Mouse (Mus musculus) megakaryocyte, embryonic 14.5 days (primary cell): ENCODE data around the gene Inpp5e. TPM values are rescaled to one million over a fixed set of nuclear protein-coding genes. Genes with fewer than 3 reads are reported as not detected.
A peak's percentile ranks its signal among the peaks of the same experiment; 100 is the strongest.

Experiments
- H3K27me3 ChIP-seq: replicated peaks from 2 replicates; pipeline ENCODE3; 2012; ENCODE audit warnings: inconsistent platforms
- H3K36me3 ChIP-seq: replicated peaks from 2 replicates; pipeline ENCODE3; 2012; ENCODE audit warnings: low read length, inconsistent platforms, mixed read lengths
- H3K4me1 ChIP-seq: 2 replicates; pipeline ENCODE4 v1.6.1; 2012; ENCODE audit warnings: inconsistent platforms
- H3K4me3 ChIP-seq: replicated peaks from 2 replicates; pipeline ENCODE3; 2012; ENCODE audit warnings: moderate library complexity, mild to moderate bottlenecking, inconsistent platforms
- H3K9me3 ChIP-seq: 2 replicates; pipeline ENCODE4 v1.6.1; 2012; ENCODE audit warnings: inconsistent platforms
- FLI1 ChIP-seq: IDR thresholded peaks from 2 replicates; pipeline ENCODE4 v1.6.1; 2012; ENCODE audit warnings: low read length, inconsistent platforms, mixed read lengths
- GATA1 ChIP-seq: IDR thresholded peaks from 3 replicates; pipeline ENCODE4 v1.6.1; 2012; ENCODE audit warnings: mixed read lengths, low read length, inconsistent platforms, borderline replicate concordance
- polyA plus RNA-seq: library from polyadenylated mRNA; stranded (reverse); fragments of >175 nt; gene quantifications from 2 replicates; pipeline ENCODE4 v1.2.3, GENCODE M21; 2012; ENCODE audit warnings: low replicate concordance; ENCODE audit not compliant: insufficient read depth

Inpp5e gene
- polyA plus RNA-seq, 1 experiment = 6.3 TPM

DNA sequence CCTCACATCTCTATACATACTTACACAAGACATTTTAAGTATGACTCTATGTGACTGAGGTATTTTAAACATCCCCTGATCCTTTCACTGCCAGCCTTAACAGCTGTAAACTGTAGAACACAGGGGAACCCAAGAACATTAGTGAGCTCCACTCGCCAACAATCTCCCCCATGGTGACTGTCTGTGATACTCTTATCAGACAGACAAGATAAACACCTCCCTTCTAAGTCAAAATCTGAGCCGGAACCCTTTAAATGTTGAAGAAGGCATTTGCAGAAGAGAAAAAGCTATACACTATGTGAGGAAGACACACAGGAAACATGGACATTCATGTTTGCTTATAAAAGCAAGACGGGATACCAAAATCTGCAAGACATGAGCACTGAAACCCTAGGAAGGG is 34.9 kb upstream of the Inpp5e start:
- Histone ChIP-seq H3K4me3 (peak overlapping the region; percentile 100), H3K4me1 (peaks cover 61% of the 10 kb centered on the region), H3K27me3 (no peaks in the 10 kb centered on the region), H3K36me3 (peaks cover 58% of the 10 kb centered on the region), H3K9me3 (no peaks in the 10 kb centered on the region)
- TF ChIP-seq GATA1 = no peak
- no peak for TF ChIP-seq FLI1

DNA sequence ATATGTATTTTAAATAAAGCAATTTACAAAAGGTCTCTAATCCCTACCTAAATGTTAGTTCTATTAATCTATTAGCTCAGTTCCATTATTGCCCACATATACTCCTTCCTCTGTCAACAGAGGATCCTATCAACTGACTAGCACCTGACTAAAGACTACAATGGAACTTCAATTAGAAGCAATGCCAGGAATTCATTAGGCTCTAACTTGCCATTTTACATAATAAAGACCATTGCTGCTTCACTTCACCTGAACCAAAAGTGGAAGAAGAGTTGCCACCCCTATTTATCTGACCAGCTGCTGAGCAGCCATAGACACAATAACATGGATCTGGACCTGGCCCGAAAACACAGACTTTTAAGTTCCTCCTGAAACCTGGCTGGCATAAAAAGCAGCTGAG is 33.8 kb upstream of the Inpp5e start:
- Histone ChIP-seq H3K27me3 (no peaks in the 10 kb centered on the region), H3K4me1 (peaks cover 59% of the 10 kb centered on the region), H3K9me3 (no peaks in the 10 kb centered on the region), H3K4me3 (no peak overlapping the region), H3K36me3 (peaks cover 58% of the 10 kb centered on the region)
- no peak for TF ChIP-seq GATA1
- TF ChIP-seq FLI1 = no peak

DNA sequence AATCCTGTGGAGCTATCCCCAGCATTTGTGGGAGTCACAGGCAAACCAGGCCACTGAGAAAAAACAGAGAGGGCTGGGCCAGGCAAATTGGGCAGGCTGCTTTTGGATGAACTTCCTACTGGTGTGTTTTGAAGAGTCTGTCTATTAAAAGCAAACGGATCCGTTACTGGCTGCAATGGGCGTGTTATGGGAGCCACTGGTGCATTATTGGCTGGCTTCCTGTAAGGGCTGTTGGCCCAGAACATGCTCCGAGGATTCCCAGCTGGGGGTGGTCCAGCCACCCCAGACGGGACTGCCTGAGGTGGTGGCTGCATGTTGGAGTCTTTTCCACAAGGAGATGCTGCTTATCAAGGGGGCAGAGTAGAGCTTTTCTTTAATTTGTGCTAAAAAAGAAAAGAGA is 32.7 kb upstream of the Inpp5e start:
- peaks cover 62% of the 10 kb centered on the region for H3K36me3 ChIP-seq
- H3K4me1 ChIP-seq = peaks cover 57% of the 10 kb centered on the region
- no peaks in the 10 kb centered on the region for H3K9me3 ChIP-seq
- no peaks in the 10 kb centered on the region for H3K27me3 ChIP-seq
- H3K4me3 ChIP-seq = no peak overlapping the region
- TF ChIP-seq GATA1 = no peak

GRCm38 (mm10) chr2:26441261-26441660 is 32.3 kb upstream of the Inpp5e start:
- Histone ChIP-seq H3K4me1 (peaks cover 54% of the 10 kb centered on the region), H3K9me3 (no peaks in the 10 kb centered on the region), H3K4me3 (no peak overlapping the region), H3K27me3 (no peaks in the 10 kb centered on the region), H3K36me3 (peaks cover 64% of the 10 kb centered on the region)
- TF ChIP-seq GATA1 = no peak
- no peak for TF ChIP-seq FLI1

GRCm38 (mm10) chr2:26439671-26440070 is 30.7 kb upstream of the Inpp5e start:
- peaks cover 79% of the 10 kb centered on the region for H3K36me3 ChIP-seq
- no peaks in the 10 kb centered on the region for H3K27me3 ChIP-seq
- H3K9me3 ChIP-seq = no peaks in the 10 kb centered on the region
- no peak for TF ChIP-seq FLI1
- peaks cover 66% of the 10 kb centered on the region for H3K4me1 ChIP-seq
- no peak overlapping the region for H3K4me3 ChIP-seq

DNA sequence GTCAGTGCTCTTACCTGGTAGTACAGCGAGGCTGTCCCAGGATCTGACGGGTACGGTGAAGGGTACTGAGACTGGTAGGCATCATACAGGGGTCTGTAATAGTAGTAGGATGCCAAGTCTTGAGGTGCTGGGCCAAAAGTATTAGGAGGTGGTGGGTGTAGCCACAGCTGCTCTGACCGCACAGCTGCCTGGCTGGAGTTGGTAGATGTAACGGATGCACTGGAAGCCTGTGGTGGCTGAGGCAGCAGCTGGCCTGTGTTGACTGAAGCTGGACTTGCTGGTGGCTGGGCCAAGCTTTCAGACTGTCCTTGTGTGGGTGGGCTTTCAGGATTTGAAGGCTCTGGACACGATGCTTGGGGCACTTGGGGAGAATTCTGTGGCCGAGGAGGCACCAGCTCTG is 29.4 kb upstream of the Inpp5e start:
- Histone ChIP-seq H3K27me3 (no peaks in the 10 kb centered on the region), H3K36me3 (peaks cover 92% of the 10 kb centered on the region), H3K4me3 (no peak overlapping the region)

DNA sequence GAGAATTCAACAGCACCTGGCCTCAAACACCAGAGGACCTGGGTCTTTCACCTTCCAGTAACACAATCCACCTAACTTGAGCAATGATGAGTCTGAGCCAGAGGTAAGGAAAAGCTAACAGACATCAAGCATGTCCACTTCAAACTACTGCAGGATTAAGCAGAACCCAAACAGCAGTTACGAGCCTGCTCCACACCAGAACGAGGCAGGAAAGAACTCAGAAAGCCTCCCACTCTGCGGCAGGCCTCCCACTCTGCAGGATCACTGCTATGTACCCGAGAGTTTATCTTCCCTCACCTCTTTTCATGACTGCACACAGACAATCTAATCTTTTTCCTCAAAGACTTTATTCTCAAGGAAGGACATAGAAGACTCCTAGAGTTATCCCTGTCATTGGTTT is 28.2 kb upstream of the Inpp5e start:
- peaks cover 96% of the 10 kb centered on the region for H3K36me3 ChIP-seq
- no peaks in the 10 kb centered on the region for H3K27me3 ChIP-seq
- no peaks in the 10 kb centered on the region for H3K9me3 ChIP-seq
- peaks cover 48% of the 10 kb centered on the region for H3K4me1 ChIP-seq
- no peak for TF ChIP-seq FLI1
- TF ChIP-seq GATA1 = no peak
- no peak overlapping the region for H3K4me3 ChIP-seq

More for the DNA sequence above, 29.4 kb upstream of the Inpp5e start:
- TF ChIP-seq GATA1 (no peak), FLI1 (no peak)
- Histone ChIP-seq H3K4me1 (peaks cover 54% of the 10 kb centered on the region), H3K9me3 (no peaks in the 10 kb centered on the region)

GRCm38 (mm10) chr2:26434791-26435572 is 26.0 kb upstream of the Inpp5e start:
- Histone ChIP-seq H3K9me3 (no peaks in the 10 kb centered on the region), H3K36me3 (peaks cover 96% of the 10 kb centered on the region), H3K4me3 (no peak overlapping the region), H3K27me3 (no peaks in the 10 kb centered on the region), H3K4me1 (peaks cover 44% of the 10 kb centered on the region)
- no peak for TF ChIP-seq GATA1
- TF ChIP-seq FLI1 = no peak

DNA sequence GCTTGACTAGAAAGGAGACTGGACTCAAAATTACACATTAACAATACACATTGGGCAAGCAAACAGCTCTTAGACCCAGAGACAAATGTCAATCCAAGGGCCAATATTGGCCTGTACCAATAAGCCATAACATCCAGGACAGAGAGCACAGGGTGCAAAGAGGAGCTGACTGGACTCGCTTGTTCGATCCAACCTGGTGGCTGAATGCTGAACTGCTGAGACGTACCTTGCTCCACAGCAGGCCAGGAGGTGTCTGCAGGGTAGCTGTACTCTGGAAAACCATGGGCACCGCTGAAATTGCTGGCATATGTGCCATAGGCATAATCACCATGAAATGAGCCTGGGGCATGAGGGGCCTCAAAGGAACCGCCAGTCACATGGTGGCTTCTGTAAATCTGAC is 20.8 kb upstream of the Inpp5e start:
- H3K27me3 ChIP-seq = no peaks in the 10 kb centered on the region
- H3K4me1 ChIP-seq = peaks cover 20% of the 10 kb centered on the region
- H3K36me3 ChIP-seq = peaks cover 98% of the 10 kb centered on the region
- no peak overlapping the region for H3K4me3 ChIP-seq
- no peaks in the 10 kb centered on the region for H3K9me3 ChIP-seq
- no peak for TF ChIP-seq FLI1

GRCm38 (mm10) chr2:26424541-26424940 is 15.5 kb upstream of the Inpp5e start:
- H3K4me1 ChIP-seq = peaks cover 9% of the 10 kb centered on the region
- H3K27me3 ChIP-seq = no peaks in the 10 kb centered on the region
- TF ChIP-seq FLI1 (no peak), GATA1 (no peak)
- no peaks in the 10 kb centered on the region for H3K9me3 ChIP-seq
- H3K36me3 ChIP-seq = peaks cover 99% of the 10 kb centered on the region
- no peak overlapping the region for H3K4me3 ChIP-seq

DNA sequence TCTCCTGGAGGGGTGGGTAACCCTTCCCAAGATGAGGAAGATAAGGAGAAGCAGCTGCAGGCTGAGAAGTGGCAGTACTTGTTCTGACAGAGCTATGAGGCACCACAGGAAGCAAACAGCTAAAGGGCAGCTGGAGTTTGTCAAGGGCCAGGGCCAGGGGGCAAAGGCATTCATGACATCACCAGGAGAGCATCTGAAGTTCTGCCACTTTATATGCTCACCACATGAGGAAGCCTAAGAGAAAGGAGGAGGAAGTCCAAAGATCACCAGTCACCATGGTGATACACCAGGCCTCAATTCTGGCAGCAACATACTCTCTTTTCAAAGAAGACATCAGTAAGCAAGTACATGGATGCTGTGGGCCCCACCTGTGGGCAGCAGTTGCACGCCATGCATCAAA is 14.1 kb upstream of the Inpp5e start:
- H3K36me3 ChIP-seq = peaks cover 99% of the 10 kb centered on the region

More for the DNA sequence above, 14.1 kb upstream of the Inpp5e start:
- Histone ChIP-seq H3K4me1 (peaks cover 2% of the 10 kb centered on the region; the same call in 1 of the 2 replicates), H3K4me3 (no peak overlapping the region), H3K9me3 (no peaks in the 10 kb centered on the region), H3K27me3 (no peaks in the 10 kb centered on the region)
- TF ChIP-seq FLI1 (no peak), GATA1 (no peak)
